Mouse (Mus musculus): ENCODE measurements around the gene Vstm2l. TPM values are rescaled to one million over a fixed set of nuclear protein-coding genes. Genes with fewer than 3 reads are reported as not detected.
A peak's percentile ranks its signal among the peaks of the same experiment; 100 is the strongest.

Vstm2l gene
- 0.47 and 0.73 TPM in 2 replicates for polyA plus RNA-seq (2014; fragmentation: Nextera tagmentation; extraction: Ambion mirVana)

GRCm38 (mm10) chr2:157914105-157914764, at the start of gene Vstm2l:
Vstm2l (plus strand) TSS chr2:157914653.
- 5% methylated on average over 42 of the region's 62 CpGs for WGBS
- 0 out of 2 replicates have a peak, but pooled peaks cover 3% of the 10 kb centered on the region for H3K4me1 ChIP-seq (replicated peaks; ENCODE audit: control insufficient read depth, insufficient read depth, low read length)
- H3K9me3 ChIP-seq (ENCODE audit: control insufficient read depth, low read length) = no peaks in the 10 kb centered on the region
- H3K9ac ChIP-seq (ENCODE audit: low read length) = no peak within 1 kb of the TSS
- H3K27me3 ChIP-seq (replicated peaks; ENCODE audit: control insufficient read depth, insufficient read depth, low read length) = peaks cover 46% of the 10 kb centered on the region
- peak within 1 kb of the TSS; percentile 51 for H3K4me2 ChIP-seq (ENCODE audit: low read length)
- peak within 1 kb of the TSS; percentile 33 for H3K4me3 ChIP-seq (ENCODE audit: low read depth, low read length)
- H3K27ac ChIP-seq (ENCODE audit: low read depth) = no peak within 1 kb of the TSS
- ATAC-seq (replicated peaks; ENCODE audit: low FRiP score, low TSS enrichment, low read depth) = no peak
- no peak for DNase-seq (ENCODE audit: low spot score)
- no peaks in the 10 kb centered on the region for H3K36me3 ChIP-seq (ENCODE audit: control insufficient read depth, insufficient read depth, low read length)

- H3K36me3 ChIP-seq (ENCODE audit: control insufficient read depth, insufficient read depth, low read length) = peaks cover 5% of the 10 kb centered on the region; the same call in 1 of the 2 replicates
- H3K9ac ChIP-seq (ENCODE audit: low read length) = no peak overlapping the region
- H3K9me3 ChIP-seq (ENCODE audit: control insufficient read depth, low read length) = no peaks in the 10 kb centered on the region
- no peak for ATAC-seq (replicated peaks; ENCODE audit: low FRiP score, low TSS enrichment, low read depth)
- H3K4me1 ChIP-seq (replicated peaks; ENCODE audit: control insufficient read depth, insufficient read depth, low read length) = no peaks in the 10 kb centered on the region
- no peak for DNase-seq (ENCODE audit: low spot score)
- no peak overlapping the region for H3K27ac ChIP-seq (ENCODE audit: low read depth)
- 80% methylated on average over 3 of the region's 3 CpGs for WGBS
- no peaks in the 10 kb centered on the region for H3K27me3 ChIP-seq (replicated peaks; ENCODE audit: control insufficient read depth, insufficient read depth, low read length)
- H3K4me3 ChIP-seq (ENCODE audit: low read depth, low read length) = no peak overlapping the region
- H3K4me2 ChIP-seq (ENCODE audit: low read length) = no peak overlapping the region
Observed at GRCm38 (mm10) chr2:157867126-157867525, 47.3 kb upstream of the Vstm2l start.

GRCm38 (mm10) chr2:157870247-157870646, 44.2 kb upstream of the Vstm2l start:
- DNase-seq (ENCODE audit: low spot score) (no peak), ATAC-seq (replicated peaks; ENCODE audit: low FRiP score, low TSS enrichment, low read depth) (no peak)
- Histone ChIP-seq H3K4me3 (ENCODE audit: low read depth, low read length) (no peak overlapping the region), H3K4me1 (replicated peaks; ENCODE audit: control insufficient read depth, insufficient read depth, low read length) (no peaks in the 10 kb centered on the region), H3K9ac (ENCODE audit: low read length) (no peak overlapping the region), H3K27ac (ENCODE audit: low read depth) (no peak overlapping the region), H3K27me3 (replicated peaks; ENCODE audit: control insufficient read depth, insufficient read depth, low read length) (no peaks in the 10 kb centered on the region), H3K36me3 (ENCODE audit: control insufficient read depth, insufficient read depth, low read length) (peaks cover 5% of the 10 kb centered on the region; the same call in 1 of the 2 replicates), H3K9me3 (ENCODE audit: control insufficient read depth, low read length) (no peaks in the 10 kb centered on the region), H3K4me2 (ENCODE audit: low read length) (no peak overlapping the region)
- 85% methylated on average over 6 of the region's 6 CpGs for WGBS

- H3K9me3 ChIP-seq (ENCODE audit: control insufficient read depth, low read length) = no peaks in the 10 kb centered on the region
- DNase-seq (ENCODE audit: low spot score) = no peak
- H3K27ac ChIP-seq (ENCODE audit: low read depth) = no peak overlapping the region
- no peaks in the 10 kb centered on the region for H3K27me3 ChIP-seq (replicated peaks; ENCODE audit: control insufficient read depth, insufficient read depth, low read length)
- WGBS = 77% methylated on average over 6 of the region's 6 CpGs
- H3K4me3 ChIP-seq (ENCODE audit: low read depth, low read length) = no peak overlapping the region
- no peak overlapping the region for H3K4me2 ChIP-seq (ENCODE audit: low read length)
- no peak overlapping the region for H3K9ac ChIP-seq (ENCODE audit: low read length)
- peaks cover 5% of the 10 kb centered on the region; the same call in 1 of the 2 replicates for H3K36me3 ChIP-seq (ENCODE audit: control insufficient read depth, insufficient read depth, low read length)
- ATAC-seq (replicated peaks; ENCODE audit: low FRiP score, low TSS enrichment, low read depth) = no peak
- no peaks in the 10 kb centered on the region for H3K4me1 ChIP-seq (replicated peaks; ENCODE audit: control insufficient read depth, insufficient read depth, low read length)
Observed at GRCm38 (mm10) chr2:157873223-157873622, 41.2 kb upstream of the Vstm2l start.

GRCm38 (mm10) chr2:157873691-157874090, 40.8 kb upstream of the Vstm2l start:
- no peak for DNase-seq (ENCODE audit: low spot score)
- no peaks in the 10 kb centered on the region for H3K4me1 ChIP-seq (replicated peaks; ENCODE audit: control insufficient read depth, insufficient read depth, low read length)
- no peaks in the 10 kb centered on the region for H3K9me3 ChIP-seq (ENCODE audit: control insufficient read depth, low read length)
- no peak for ATAC-seq (replicated peaks; ENCODE audit: low FRiP score, low TSS enrichment, low read depth)
- H3K27ac ChIP-seq (ENCODE audit: low read depth) = no peak overlapping the region
- WGBS = 75% methylated on average over 1 of the region's 1 CpGs
- H3K36me3 ChIP-seq (ENCODE audit: control insufficient read depth, insufficient read depth, low read length) = peaks cover 5% of the 10 kb centered on the region; the same call in 1 of the 2 replicates
- no peak overlapping the region for H3K4me3 ChIP-seq (ENCODE audit: low read depth, low read length)
- no peak overlapping the region for H3K9ac ChIP-seq (ENCODE audit: low read length)
- no peak overlapping the region for H3K4me2 ChIP-seq (ENCODE audit: low read length)
- H3K27me3 ChIP-seq (replicated peaks; ENCODE audit: control insufficient read depth, insufficient read depth, low read length) = no peaks in the 10 kb centered on the region

GRCm38 (mm10) chr2:157875111-157875510, 39.3 kb upstream of the Vstm2l start:
- H3K9ac ChIP-seq (ENCODE audit: low read length) = no peak overlapping the region
- WGBS = 73% methylated on average over 8 of the region's 8 CpGs
- H3K27ac ChIP-seq (ENCODE audit: low read depth) = no peak overlapping the region
- H3K27me3 ChIP-seq (replicated peaks; ENCODE audit: control insufficient read depth, insufficient read depth, low read length) = no peaks in the 10 kb centered on the region
- no peak for DNase-seq (ENCODE audit: low spot score)
- no peak overlapping the region for H3K4me2 ChIP-seq (ENCODE audit: low read length)
- no peak overlapping the region for H3K4me3 ChIP-seq (ENCODE audit: low read depth, low read length)
- peaks cover 5% of the 10 kb centered on the region; the same call in 1 of the 2 replicates for H3K36me3 ChIP-seq (ENCODE audit: control insufficient read depth, insufficient read depth, low read length)
- H3K4me1 ChIP-seq (replicated peaks; ENCODE audit: control insufficient read depth, insufficient read depth, low read length) = no peaks in the 10 kb centered on the region
- no peaks in the 10 kb centered on the region for H3K9me3 ChIP-seq (ENCODE audit: control insufficient read depth, low read length)
- no peak for ATAC-seq (replicated peaks; ENCODE audit: low FRiP score, low TSS enrichment, low read depth)

- WGBS = 78% methylated on average over 3 of the region's 3 CpGs
- no peak overlapping the region for H3K27ac ChIP-seq (ENCODE audit: low read depth)
- ATAC-seq (replicated peaks; ENCODE audit: low FRiP score, low TSS enrichment, low read depth) (no peak), DNase-seq (ENCODE audit: low spot score) (no peak)
- no peaks in the 10 kb centered on the region for H3K36me3 ChIP-seq (ENCODE audit: control insufficient read depth, insufficient read depth, low read length)
- H3K4me1 ChIP-seq (replicated peaks; ENCODE audit: control insufficient read depth, insufficient read depth, low read length) = peaks cover 9% of the 10 kb centered on the region; the same call in 1 of the 2 replicates
- H3K4me2 ChIP-seq (ENCODE audit: low read length) = no peak overlapping the region
- no peak overlapping the region for H3K9ac ChIP-seq (ENCODE audit: low read length)
- no peaks in the 10 kb centered on the region for H3K27me3 ChIP-seq (replicated peaks; ENCODE audit: control insufficient read depth, insufficient read depth, low read length)
- H3K9me3 ChIP-seq (ENCODE audit: control insufficient read depth, low read length) = no peaks in the 10 kb centered on the region
- H3K4me3 ChIP-seq (ENCODE audit: low read depth, low read length) = no peak overlapping the region
Observed at GRCm38 (mm10) chr2:157877394-157877793, 37.1 kb upstream of the Vstm2l start.

GRCm38 (mm10) chr2:157877967-157878366, 36.5 kb upstream of the Vstm2l start:
- Histone ChIP-seq H3K9ac (ENCODE audit: low read length) (no peak overlapping the region), H3K4me2 (ENCODE audit: low read length) (no peak overlapping the region), H3K36me3 (ENCODE audit: control insufficient read depth, insufficient read depth, low read length) (no peaks in the 10 kb centered on the region), H3K9me3 (ENCODE audit: control insufficient read depth, low read length) (no peaks in the 10 kb centered on the region), H3K4me3 (ENCODE audit: low read depth, low read length) (no peak overlapping the region), H3K4me1 (replicated peaks; ENCODE audit: control insufficient read depth, insufficient read depth, low read length) (peaks cover 9% of the 10 kb centered on the region; the same call in 1 of the 2 replicates), H3K27ac (ENCODE audit: low read depth) (no peak overlapping the region), H3K27me3 (replicated peaks; ENCODE audit: control insufficient read depth, insufficient read depth, low read length) (no peaks in the 10 kb centered on the region)
- DNase-seq (ENCODE audit: low spot score) = no peak
- ATAC-seq (replicated peaks; ENCODE audit: low FRiP score, low TSS enrichment, low read depth) = no peak
- 35% methylated on average over 5 of the region's 5 CpGs for WGBS

- 22% methylated on average over 11 of the region's 11 CpGs for WGBS
- H3K4me1 ChIP-seq (replicated peaks; ENCODE audit: control insufficient read depth, insufficient read depth, low read length) = peaks cover 9% of the 10 kb centered on the region; the same call in 1 of the 2 replicates
- no peaks in the 10 kb centered on the region for H3K9me3 ChIP-seq (ENCODE audit: control insufficient read depth, low read length)
- peaks cover 14% of the 10 kb centered on the region for H3K36me3 ChIP-seq (ENCODE audit: control insufficient read depth, insufficient read depth, low read length)
- H3K27me3 ChIP-seq (replicated peaks; ENCODE audit: control insufficient read depth, insufficient read depth, low read length) = no peaks in the 10 kb centered on the region
- DNase-seq (ENCODE audit: low spot score) (no peak), ATAC-seq (replicated peaks; ENCODE audit: low FRiP score, low TSS enrichment, low read depth) (0 out of 2 replicates have a peak, but pooled peaks have one; percentile 43)
- H3K27ac ChIP-seq (ENCODE audit: low read depth) = no peak overlapping the region
- no peak overlapping the region for H3K4me3 ChIP-seq (ENCODE audit: low read depth, low read length)
- no peak overlapping the region for H3K4me2 ChIP-seq (ENCODE audit: low read length)
- H3K9ac ChIP-seq (ENCODE audit: low read length) = no peak overlapping the region
Observed at GRCm38 (mm10) chr2:157881939-157882338, 32.5 kb upstream of the Vstm2l start.
